Mouse (Mus musculus) G1E (cell line): ENCODE measurements around the gene Rpap3.

ENCODE experiments used
- CTCF ChIP-seq: IDR thresholded peaks from 2 replicates; pipeline ENCODE4 v1.5.1; 2012; ENCODE audit warnings: low read depth, low read length, inconsistent platforms, mixed read lengths
- GATA1 ChIP-seq: IDR thresholded peaks from 2 replicates; pipeline ENCODE4 v1.6.1; 2012; ENCODE audit warnings: borderline replicate concordance, low read length, inconsistent platforms, mixed read lengths
- GATA2 ChIP-seq: IDR thresholded peaks from 2 replicates; pipeline ENCODE4 v1.6.1; 2012; ENCODE audit warnings: low read depth, low read length, inconsistent platforms, borderline replicate concordance
- POLR2AphosphoS5 ChIP-seq: IDR thresholded peaks from 2 replicates; pipeline ENCODE4 v1.6.1; 2012; ENCODE audit warnings: low read depth, low read length, inconsistent platforms; ENCODE audit not compliant: insufficient replicate concordance

DNA sequence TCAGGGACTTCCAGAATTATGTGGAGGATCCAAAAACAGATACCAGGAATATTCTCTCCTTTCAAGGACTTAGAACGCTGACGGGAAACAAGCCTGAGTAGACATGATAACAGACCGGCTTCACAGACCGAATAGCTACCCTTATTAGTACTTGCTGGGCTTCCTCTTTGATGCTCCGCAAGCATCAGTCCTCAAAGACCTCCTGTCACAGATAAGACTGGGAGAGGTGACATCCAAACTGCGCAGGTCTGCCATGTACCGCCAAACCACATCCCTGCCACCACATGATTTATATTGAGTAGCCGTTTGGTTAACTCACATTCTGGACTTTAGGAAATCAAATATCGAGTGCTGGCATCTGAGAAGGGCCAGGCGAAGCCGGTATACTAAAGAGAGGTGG, 11.2 kb upstream of the Rpap3 start:
- TF ChIP-seq CTCF (no peak), GATA1 (no peak), POLR2AphosphoS5 (no peak), GATA2 (no peak)
